Mouse (Mus musculus): ENCODE measurements around the gene Cnp. TPM values are rescaled to one million over a fixed set of nuclear protein-coding genes. Genes with fewer than 3 reads are reported as not detected.

The Cnp gene
- polyA plus RNA-seq, 1 experiment from 2014 or later, result 57.8 TPM

GRCm38 (mm10) chr11:100588462-100588861, 13.8 kb downstream of the Cnp start:
- no peak for ATAC-seq
- peaks cover 54% of the 10 kb centered on the region for H3K36me3 ChIP-seq (ENCODE audit: control insufficient read depth, insufficient read depth, low read length)
- H3K27me3 ChIP-seq (ENCODE audit: control insufficient read depth, insufficient read depth, low read depth, low read length), result no peaks in the 10 kb centered on the region
- H3K9ac ChIP-seq (ENCODE audit: low read depth, low read length), result no peak overlapping the region
- H3K4me3 ChIP-seq (ENCODE audit: low read depth, low read length), result no peak overlapping the region
- WGBS, result 97% methylated on average over 2 of the region's 2 CpGs
- H3K9me3 ChIP-seq (replicated peaks; ENCODE audit: control insufficient read depth, low read length, poor library complexity, severe bottlenecking), result no peaks in the 10 kb centered on the region
- no peaks in the 10 kb centered on the region for H3K4me1 ChIP-seq (ENCODE audit: control insufficient read depth, insufficient read depth, low read length)
- no peak overlapping the region for H3K4me2 ChIP-seq (ENCODE audit: low read length)
- H3K27ac ChIP-seq (ENCODE audit: low read length), result no peak overlapping the region

- Histone ChIP-seq H3K27ac (ENCODE audit: low read length) (no peak overlapping the region), H3K9me3 (replicated peaks; ENCODE audit: control insufficient read depth, low read length, poor library complexity, severe bottlenecking) (no peaks in the 10 kb centered on the region), H3K4me1 (ENCODE audit: control insufficient read depth, insufficient read depth, low read length) (no peaks in the 10 kb centered on the region), H3K4me2 (ENCODE audit: low read length) (no peak overlapping the region), H3K27me3 (ENCODE audit: control insufficient read depth, insufficient read depth, low read depth, low read length) (no peaks in the 10 kb centered on the region), H3K36me3 (ENCODE audit: control insufficient read depth, insufficient read depth, low read length) (peaks cover 42% of the 10 kb centered on the region), H3K9ac (ENCODE audit: low read depth, low read length) (no peak overlapping the region), H3K4me3 (ENCODE audit: low read depth, low read length) (no peak overlapping the region)
- WGBS, result 88% methylated on average over 11 of the region's 11 CpGs
- ATAC-seq, result no peak
Measured at GRCm38 (mm10) chr11:100592346-100593046, 17.8 kb downstream of the Cnp start.

GRCm38 (mm10) chr11:100594608-100595007, 19.9 kb downstream of the Cnp start:
- Histone ChIP-seq H3K36me3 (ENCODE audit: control insufficient read depth, insufficient read depth, low read length) (peaks cover 45% of the 10 kb centered on the region), H3K4me3 (ENCODE audit: low read depth, low read length) (no peak overlapping the region), H3K27ac (ENCODE audit: low read length) (no peak overlapping the region), H3K4me2 (ENCODE audit: low read length) (no peak overlapping the region), H3K9ac (ENCODE audit: low read depth, low read length) (no peak overlapping the region), H3K27me3 (ENCODE audit: control insufficient read depth, insufficient read depth, low read depth, low read length) (no peaks in the 10 kb centered on the region), H3K4me1 (ENCODE audit: control insufficient read depth, insufficient read depth, low read length) (no peaks in the 10 kb centered on the region), H3K9me3 (replicated peaks; ENCODE audit: control insufficient read depth, low read length, poor library complexity, severe bottlenecking) (no peaks in the 10 kb centered on the region)
- 94% methylated on average over 7 of the region's 7 CpGs for WGBS
- no peak for ATAC-seq

- no peaks in the 10 kb centered on the region for H3K9me3 ChIP-seq (replicated peaks; ENCODE audit: control insufficient read depth, low read length, poor library complexity, severe bottlenecking)
- H3K36me3 ChIP-seq (ENCODE audit: control insufficient read depth, insufficient read depth, low read length), result peaks cover 39% of the 10 kb centered on the region
- 90% methylated on average over 4 of the region's 4 CpGs for WGBS
- H3K4me1 ChIP-seq (ENCODE audit: control insufficient read depth, insufficient read depth, low read length), result no peaks in the 10 kb centered on the region
- ATAC-seq, result no peak
- no peak overlapping the region for H3K9ac ChIP-seq (ENCODE audit: low read depth, low read length)
- no peak overlapping the region for H3K27ac ChIP-seq (ENCODE audit: low read length)
- H3K27me3 ChIP-seq (ENCODE audit: control insufficient read depth, insufficient read depth, low read depth, low read length), result no peaks in the 10 kb centered on the region
- H3K4me2 ChIP-seq (ENCODE audit: low read length), result no peak overlapping the region
- H3K4me3 ChIP-seq (ENCODE audit: low read depth, low read length), result no peak overlapping the region
Measured at GRCm38 (mm10) chr11:100595533-100595932, 20.8 kb downstream of the Cnp start.

- Histone ChIP-seq H3K9ac (ENCODE audit: low read depth, low read length) (no peak overlapping the region), H3K4me3 (ENCODE audit: low read depth, low read length) (no peak overlapping the region), H3K36me3 (ENCODE audit: control insufficient read depth, insufficient read depth, low read length) (peaks cover 23% of the 10 kb centered on the region), H3K27me3 (ENCODE audit: control insufficient read depth, insufficient read depth, low read depth, low read length) (no peaks in the 10 kb centered on the region), H3K27ac (ENCODE audit: low read length) (no peak overlapping the region), H3K4me1 (ENCODE audit: control insufficient read depth, insufficient read depth, low read length) (no peaks in the 10 kb centered on the region), H3K9me3 (replicated peaks; ENCODE audit: control insufficient read depth, low read length, poor library complexity, severe bottlenecking) (no peaks in the 10 kb centered on the region), H3K4me2 (ENCODE audit: low read length) (no peak overlapping the region)
- no peak for ATAC-seq
- WGBS, result 89% methylated on average over 4 of the region's 4 CpGs
Measured at GRCm38 (mm10) chr11:100598074-100598473, 23.4 kb downstream of the Cnp start.

GRCm38 (mm10) chr11:100601372-100601771, 26.7 kb downstream of the Cnp start:
- no peak for ATAC-seq
- Histone ChIP-seq H3K9me3 (replicated peaks; ENCODE audit: control insufficient read depth, low read length, poor library complexity, severe bottlenecking) (no peaks in the 10 kb centered on the region), H3K4me1 (ENCODE audit: control insufficient read depth, insufficient read depth, low read length) (0 out of 2 replicates have a peak, but pooled peaks cover 6% of the 10 kb centered on the region), H3K27ac (ENCODE audit: low read length) (no peak overlapping the region), H3K27me3 (ENCODE audit: control insufficient read depth, insufficient read depth, low read depth, low read length) (no peaks in the 10 kb centered on the region), H3K4me2 (ENCODE audit: low read length) (no peak overlapping the region), H3K4me3 (ENCODE audit: low read depth, low read length) (no peak overlapping the region), H3K9ac (ENCODE audit: low read depth, low read length) (no peak overlapping the region), H3K36me3 (ENCODE audit: control insufficient read depth, insufficient read depth, low read length) (peaks cover 21% of the 10 kb centered on the region)
- 94% methylated on average over 3 of the region's 3 CpGs for WGBS

GRCm38 (mm10) chr11:100603155-100603554, 28.5 kb downstream of the Cnp start:
- Histone ChIP-seq H3K9me3 (replicated peaks; ENCODE audit: control insufficient read depth, low read length, poor library complexity, severe bottlenecking) (no peaks in the 10 kb centered on the region), H3K36me3 (ENCODE audit: control insufficient read depth, insufficient read depth, low read length) (peaks cover 5% of the 10 kb centered on the region), H3K4me1 (ENCODE audit: control insufficient read depth, insufficient read depth, low read length) (0 out of 2 replicates have a peak, but pooled peaks cover 6% of the 10 kb centered on the region), H3K4me3 (ENCODE audit: low read depth, low read length) (no peak overlapping the region), H3K27ac (ENCODE audit: low read length) (no peak overlapping the region), H3K27me3 (ENCODE audit: control insufficient read depth, insufficient read depth, low read depth, low read length) (no peaks in the 10 kb centered on the region), H3K4me2 (ENCODE audit: low read length) (no peak overlapping the region), H3K9ac (ENCODE audit: low read depth, low read length) (no peak overlapping the region)
- no peak for ATAC-seq
- WGBS, result 93% methylated on average over 9 of the region's 9 CpGs

- 69% methylated on average over 8 of the region's 8 CpGs for WGBS
- no peak overlapping the region for H3K27ac ChIP-seq (ENCODE audit: low read length)
- ATAC-seq, result no peak
- H3K27me3 ChIP-seq (ENCODE audit: control insufficient read depth, insufficient read depth, low read depth, low read length), result no peaks in the 10 kb centered on the region
- no peaks in the 10 kb centered on the region for H3K9me3 ChIP-seq (replicated peaks; ENCODE audit: control insufficient read depth, low read length, poor library complexity, severe bottlenecking)
- H3K9ac ChIP-seq (ENCODE audit: low read depth, low read length), result no peak overlapping the region
- H3K4me1 ChIP-seq (ENCODE audit: control insufficient read depth, insufficient read depth, low read length), result 0 out of 2 replicates have a peak, but pooled peaks cover 6% of the 10 kb centered on the region
- H3K4me3 ChIP-seq (ENCODE audit: low read depth, low read length), result no peak overlapping the region
- peaks cover 4% of the 10 kb centered on the region for H3K36me3 ChIP-seq (ENCODE audit: control insufficient read depth, insufficient read depth, low read length)
- H3K4me2 ChIP-seq (ENCODE audit: low read length), result no peak overlapping the region
Measured at GRCm38 (mm10) chr11:100603813-100604212, 29.1 kb downstream of the Cnp start.

GRCm38 (mm10) chr11:100604321-100605005, 29.8 kb downstream of the Cnp start:
- H3K4me2 ChIP-seq (ENCODE audit: low read length), result no peak overlapping the region
- no peak for ATAC-seq
- no peaks in the 10 kb centered on the region for H3K27me3 ChIP-seq (ENCODE audit: control insufficient read depth, insufficient read depth, low read depth, low read length)
- H3K4me1 ChIP-seq (ENCODE audit: control insufficient read depth, insufficient read depth, low read length), result 0 out of 2 replicates have a peak, but pooled peaks cover 6% of the 10 kb centered on the region
- H3K9ac ChIP-seq (ENCODE audit: low read depth, low read length), result no peak overlapping the region
- H3K9me3 ChIP-seq (replicated peaks; ENCODE audit: control insufficient read depth, low read length, poor library complexity, severe bottlenecking), result no peaks in the 10 kb centered on the region
- H3K4me3 ChIP-seq (ENCODE audit: low read depth, low read length), result no peak overlapping the region
- 79% methylated on average over 4 of the region's 4 CpGs for WGBS
- H3K36me3 ChIP-seq (ENCODE audit: control insufficient read depth, insufficient read depth, low read length), result no peaks in the 10 kb centered on the region; the same call in 1 of the 2 replicates
- H3K27ac ChIP-seq (ENCODE audit: low read length), result peak overlapping the region; percentile 4; the same call in 1 of the 2 replicates
